Mouse (Mus musculus) CH12.LX (cell line): ENCODE results near the gene Cradd.

Experiments
- CTCF ChIP-seq, 2 experiments: IDR thresholded peaks in 1 of 2; conservative IDR thresholded peaks in 1 of 2; 2 replicates each; pipeline ENCODE4 v1.5.1; 2011 to 2012; ENCODE audit warnings: low read depth in 2 of 2, low read length in 2 of 2, improper control_type of control experiment in 1 of 2, inconsistent platforms in 1 of 2, mild to moderate bottlenecking in 1 of 2, moderate library complexity in 1 of 2
- EP300 ChIP-seq: IDR thresholded peaks from 2 replicates; pipeline ENCODE4 v1.6.1; 2011; ENCODE audit warnings: low read length, improper control_type of control experiment
- MEF2A ChIP-seq: IDR thresholded peaks from 2 replicates; pipeline ENCODE4 v1.6.1; 2014; ENCODE audit warnings: low read depth, mild to moderate bottlenecking, inconsistent platforms, low read length, improper control_type of control experiment, borderline replicate concordance
- POLR2A ChIP-seq: IDR thresholded peaks from 2 replicates; pipeline ENCODE4 v1.6.1; 2011; ENCODE audit warnings: low read depth, mild to moderate bottlenecking, improper control_type of control experiment, low read length
- ZNF384 ChIP-seq: IDR thresholded peaks from 2 replicates; pipeline ENCODE4 v1.6.1; 2012; ENCODE audit warnings: low read depth, low read length, improper control_type of control experiment, inconsistent platforms

GRCm38 (mm10) chr10:95348457-95348856 is 24.5 kb upstream of the Cradd start:
- TF ChIP-seq POLR2A (no peak), ZNF384 (no peak), CTCF (conservative IDR thresholded peaks at IDR 0.05 in 1 of 2, IDR thresholded peaks at IDR 0.05 in 1 of 2; ENCODE audit: low read depth in 2 of 2, low read length in 2 of 2) (no peak), EP300 (no peak), MEF2A (no peak)
